Mouse (Mus musculus): ENCODE results near the gene Tnfrsf22.

- TF ChIP-seq ZKSCAN1 (IDR thresholded peaks at IDR 0.05; ENCODE audit: low read depth, low read length) (no peak), RAD21 (IDR thresholded peaks at IDR 0.05; ENCODE audit: low read depth, low read length) (no peak), HCFC1 (IDR thresholded peaks at IDR 0.05; ENCODE audit: low read depth, low read length) (no peak), KAT2A (conservative IDR thresholded peaks at IDR 0.05; ENCODE audit: low read depth, low read length) (no peak), GATA1 (IDR thresholded peaks at IDR 0.05; ENCODE audit: low read depth, low read length) (no peak), MAX (IDR thresholded peaks at IDR 0.05; ENCODE audit: low read length) (no peak), MEF2A (IDR thresholded peaks at IDR 0.05; ENCODE audit: extremely low read depth, insufficient replicate concordance, low read depth, low read length, poor library complexity, severe bottlenecking) (no peak)
Observed at GRCm38 (mm10) chr7:143694550-143694949, 45.1 kb upstream of the Tnfrsf22 start.
